Mouse (Mus musculus) c-Kit-positive CD71-positive TER-119-negative erythroid progenitor cells, embryonic 14.5 days (primary cell): ENCODE results near the gene Chrm4.

Source experiments
- DNase-seq: peaks from one replicate; pipeline ENCODE4 v3.0.0-alpha.2; 2013; ENCODE audit warnings: low read depth

Chrm4 gene

DNA sequence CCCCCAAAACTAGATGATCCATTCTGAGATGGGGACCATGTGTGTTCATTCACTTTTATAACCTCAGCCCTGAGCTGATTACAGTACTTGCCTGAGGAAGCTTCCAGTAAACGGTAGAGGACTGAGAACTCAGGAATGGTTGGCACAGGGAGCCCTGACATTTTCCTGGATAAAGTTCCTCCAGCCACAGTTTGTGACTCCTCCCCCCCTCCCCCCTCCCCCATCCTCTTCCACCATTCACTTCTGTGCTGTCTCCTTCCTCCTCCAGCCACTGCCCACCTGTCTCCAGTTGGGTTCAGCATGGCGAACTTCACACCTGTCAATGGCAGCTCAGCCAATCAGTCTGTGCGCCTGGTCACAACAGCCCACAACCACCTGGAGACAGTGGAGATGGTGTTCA lies at the start of gene Chrm4:
Gene Chrm4, plus strand, starts transcription at position 301 of the 400 bp plus-strand sequence.
- DNase-seq, result no peak

DNA sequence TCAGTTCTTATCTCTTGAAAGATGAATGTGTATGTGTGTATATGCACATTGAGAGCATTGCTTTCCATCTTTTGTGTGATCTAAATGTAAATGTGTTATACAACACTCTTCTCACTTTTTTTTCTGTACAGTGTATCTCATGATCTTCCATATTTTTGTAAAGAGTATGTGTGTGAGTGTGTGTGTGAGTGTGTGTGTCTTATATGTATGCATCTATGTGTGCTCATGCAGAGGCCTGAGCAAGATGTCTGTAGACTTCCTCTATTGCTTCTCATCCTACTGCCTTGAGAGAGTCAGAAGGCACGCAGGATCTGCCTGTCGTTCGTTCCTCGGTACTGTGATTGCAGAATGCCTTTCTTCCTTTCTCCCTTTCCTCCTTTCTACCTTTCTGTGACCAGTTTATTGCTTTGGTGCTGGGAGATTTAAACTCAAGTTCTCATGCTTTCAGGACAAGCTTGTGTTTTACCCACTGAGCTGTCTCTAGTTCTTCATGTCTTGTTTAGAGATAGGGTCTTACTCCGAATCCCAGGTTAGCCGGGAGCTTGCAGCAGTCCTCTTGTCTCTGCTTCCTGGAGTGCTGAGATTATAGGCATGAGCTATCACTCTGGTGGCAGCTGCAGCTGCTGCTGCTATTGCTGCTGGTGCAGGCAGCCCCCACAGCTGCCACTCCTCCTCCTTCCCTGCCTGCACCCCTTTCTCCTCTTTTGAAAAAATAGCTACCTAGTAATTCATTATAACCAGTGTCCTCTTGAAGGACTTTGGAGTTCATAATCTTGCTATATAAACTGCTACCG lies 48.5 kb upstream of the Chrm4 start:
- no peak for DNase-seq

DNA sequence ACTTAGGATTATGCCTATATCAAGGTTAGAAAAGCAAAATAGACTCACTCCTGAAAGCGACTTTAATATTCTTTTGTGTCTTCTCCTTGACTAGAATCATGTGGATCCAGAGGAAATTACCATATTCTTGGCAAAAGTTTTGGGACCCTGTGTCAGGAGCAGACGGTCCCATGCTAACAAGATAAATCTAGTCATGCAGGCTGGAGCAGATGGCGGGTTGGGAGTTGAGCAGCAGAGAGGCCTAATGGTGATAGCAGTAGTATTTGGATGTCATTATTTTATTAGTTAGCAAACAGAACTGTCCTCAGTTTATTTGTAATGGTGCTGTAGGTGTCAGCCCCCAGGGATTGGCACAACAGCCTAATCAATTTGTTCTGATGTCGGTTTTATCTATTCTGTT lies 43.1 kb upstream of the Chrm4 start:
- DNase-seq, result no peak

DNA sequence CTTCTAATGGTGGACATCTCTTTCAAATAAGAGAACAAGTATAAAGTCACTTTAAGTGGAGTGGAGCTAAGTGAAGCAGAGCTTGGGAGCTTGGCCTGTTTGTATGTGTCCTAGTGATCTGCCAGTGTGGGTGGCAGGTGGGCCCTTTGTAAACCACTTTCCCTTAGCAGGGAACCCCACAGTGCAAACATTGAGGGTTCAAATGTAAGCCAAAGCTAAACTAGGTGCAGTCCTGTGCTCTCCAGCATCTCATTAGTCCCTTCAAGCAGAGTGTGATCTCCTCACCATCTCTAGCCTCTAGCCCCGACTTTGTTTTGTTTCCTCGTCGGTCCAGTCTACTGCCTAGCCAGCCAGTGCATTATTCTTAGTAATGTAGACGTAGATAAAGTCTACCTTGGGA lies 42.4 kb upstream of the Chrm4 start:
- no peak for DNase-seq

DNA sequence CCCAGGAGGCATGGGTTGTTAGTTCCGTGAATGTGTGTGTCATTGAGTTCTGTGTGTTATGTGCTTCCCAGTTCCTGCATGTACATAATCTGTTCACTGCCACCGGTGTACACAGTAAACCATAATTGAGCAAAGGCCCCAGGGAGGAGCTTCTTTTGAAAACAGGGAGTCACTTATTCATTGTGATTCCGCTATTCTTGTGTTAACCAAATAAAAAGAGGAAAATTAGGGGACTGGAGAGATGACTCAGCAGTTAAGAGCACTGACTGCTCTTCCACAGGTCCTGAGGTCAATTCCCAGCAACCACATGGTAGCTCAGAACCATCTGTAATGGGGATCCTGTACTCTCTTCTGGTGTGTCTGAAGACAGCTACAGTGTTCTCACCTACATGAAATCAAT lies 32.3 kb upstream of the Chrm4 start:
- DNase-seq, result no peak

DNA sequence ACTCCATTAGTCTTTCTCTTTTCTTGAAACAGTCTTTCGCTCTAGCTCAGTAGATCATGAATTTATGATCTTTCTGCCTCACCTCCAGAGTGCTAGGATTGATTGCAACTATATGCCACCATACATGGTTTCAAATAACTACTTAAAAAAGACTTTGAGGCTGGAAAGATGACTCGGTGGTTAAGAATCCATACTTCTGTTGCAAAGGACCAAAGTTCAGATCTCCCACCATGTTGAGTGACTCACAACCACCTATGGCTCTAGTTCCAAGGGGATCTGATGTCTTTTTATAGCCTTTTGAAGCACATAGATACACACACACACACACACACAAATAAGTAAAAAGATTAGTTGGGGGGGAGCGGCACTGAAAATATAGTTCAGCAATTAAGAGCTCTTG lies 31.6 kb upstream of the Chrm4 start:
- no peak for DNase-seq

DNA sequence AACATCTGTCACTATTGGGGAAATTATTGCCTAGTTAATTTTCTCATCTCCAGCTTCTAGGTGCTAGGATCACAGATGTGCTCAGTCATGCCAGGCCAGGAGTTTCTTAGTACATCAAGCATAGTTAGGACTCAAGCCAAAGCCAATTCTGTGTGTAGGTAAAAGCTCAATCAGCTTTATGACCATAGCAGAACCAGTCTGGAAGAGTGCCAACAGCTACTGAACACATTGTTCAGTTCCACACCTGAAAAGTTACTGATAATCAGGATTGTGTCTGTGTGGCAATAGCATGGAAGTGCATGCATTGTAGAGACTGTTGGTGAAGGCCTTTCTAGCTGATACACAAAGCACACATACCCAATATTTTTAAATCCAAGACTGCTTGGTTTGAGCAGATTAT lies 29.1 kb upstream of the Chrm4 start:
- DNase-seq, result no peak

DNA sequence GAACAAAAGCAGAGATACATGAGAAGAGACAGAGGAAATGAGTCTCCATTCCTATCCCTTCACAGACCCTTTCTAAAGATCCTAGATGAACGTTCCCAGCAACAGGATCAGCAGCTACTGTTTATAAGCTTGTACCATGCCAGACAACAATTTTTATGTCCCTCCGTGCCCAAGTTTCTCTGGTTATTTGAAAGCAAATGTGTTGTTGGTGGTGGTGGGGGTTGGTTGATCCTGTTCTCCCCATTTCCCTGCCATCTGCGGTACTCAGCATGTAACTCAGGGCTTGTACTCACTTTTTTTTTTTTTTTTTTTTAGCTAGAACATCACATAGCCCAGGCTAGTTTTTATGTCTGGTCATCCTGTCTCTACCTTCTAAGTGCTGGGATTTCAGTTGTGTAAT lies 27.9 kb upstream of the Chrm4 start:
- DNase-seq, result no peak

DNA sequence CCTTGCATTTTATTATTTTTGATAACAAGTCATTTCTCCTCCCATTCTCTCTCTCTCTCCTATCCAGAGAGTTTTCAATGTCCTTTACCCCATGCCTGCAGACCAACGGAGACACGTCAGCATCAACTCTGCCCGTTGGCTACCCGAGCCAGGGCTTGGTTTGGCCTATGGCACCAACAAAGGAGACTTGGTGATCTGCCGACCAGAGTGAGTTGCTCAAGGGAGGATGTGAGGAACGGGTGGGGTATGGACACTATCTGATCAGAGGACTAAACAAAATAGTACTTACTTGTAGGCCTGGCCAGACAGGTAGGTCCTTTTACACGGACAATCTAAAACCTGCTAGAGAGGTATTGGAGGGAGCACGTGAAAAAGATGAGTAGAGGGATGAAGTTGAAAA lies 26.6 kb upstream of the Chrm4 start:
- no peak for DNase-seq

DNA sequence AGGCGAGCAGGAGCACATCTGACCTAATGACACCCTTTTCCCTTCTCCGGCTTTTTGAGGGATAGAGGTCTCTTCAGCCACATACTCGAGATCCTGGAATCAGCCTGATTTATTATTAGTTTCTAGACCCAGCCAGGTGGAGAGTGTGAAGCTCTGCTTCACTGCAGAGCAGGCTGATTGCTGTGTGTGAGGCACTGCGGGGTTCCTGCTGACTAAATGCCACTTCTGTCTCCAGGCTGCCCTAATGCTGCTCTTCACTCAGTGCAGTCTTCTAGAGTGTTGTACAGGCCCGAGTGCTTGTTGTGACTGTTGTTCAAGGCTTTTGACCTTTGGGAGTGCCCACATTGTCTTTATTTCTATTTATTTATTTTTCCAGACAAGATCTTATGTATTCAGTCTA lies 24.7 kb upstream of the Chrm4 start:
- DNase-seq, result no peak

DNA sequence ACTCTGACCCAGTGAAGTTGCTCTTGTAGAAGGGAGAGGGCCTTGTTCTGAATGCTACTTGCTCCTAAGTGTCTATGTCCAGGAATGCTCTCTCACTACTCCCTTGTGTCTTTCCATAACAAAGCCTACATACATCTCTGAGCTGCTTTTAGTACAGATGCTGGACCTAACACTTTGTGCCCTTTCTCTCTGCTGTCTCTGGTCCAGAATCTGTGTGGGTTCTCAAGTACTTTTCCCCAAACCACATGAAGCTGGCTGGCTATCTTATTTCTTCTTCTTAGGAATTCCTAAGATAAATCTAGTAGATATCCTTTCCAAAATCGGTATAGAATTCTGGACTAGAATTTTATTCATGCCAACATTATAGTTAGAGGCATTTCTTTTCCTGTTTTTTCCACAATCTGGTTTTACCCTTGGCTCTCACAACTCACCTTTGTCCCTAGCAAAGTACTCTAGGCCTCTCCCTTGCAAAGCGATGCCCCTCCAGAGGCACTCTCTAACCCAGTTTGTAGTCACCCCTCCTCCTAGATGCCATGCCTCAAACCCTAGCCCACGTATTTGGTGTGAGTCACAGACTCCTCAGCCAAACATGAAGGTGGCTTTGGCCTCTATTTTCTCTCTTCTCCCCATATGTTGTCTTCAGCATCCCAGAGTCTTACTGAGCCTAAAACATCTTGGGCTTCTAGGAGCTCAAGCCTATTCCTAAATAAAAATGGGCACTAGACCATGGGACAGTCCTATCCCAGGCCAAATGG lies 23.7 kb upstream of the Chrm4 start:
- no peak for DNase-seq

DNA sequence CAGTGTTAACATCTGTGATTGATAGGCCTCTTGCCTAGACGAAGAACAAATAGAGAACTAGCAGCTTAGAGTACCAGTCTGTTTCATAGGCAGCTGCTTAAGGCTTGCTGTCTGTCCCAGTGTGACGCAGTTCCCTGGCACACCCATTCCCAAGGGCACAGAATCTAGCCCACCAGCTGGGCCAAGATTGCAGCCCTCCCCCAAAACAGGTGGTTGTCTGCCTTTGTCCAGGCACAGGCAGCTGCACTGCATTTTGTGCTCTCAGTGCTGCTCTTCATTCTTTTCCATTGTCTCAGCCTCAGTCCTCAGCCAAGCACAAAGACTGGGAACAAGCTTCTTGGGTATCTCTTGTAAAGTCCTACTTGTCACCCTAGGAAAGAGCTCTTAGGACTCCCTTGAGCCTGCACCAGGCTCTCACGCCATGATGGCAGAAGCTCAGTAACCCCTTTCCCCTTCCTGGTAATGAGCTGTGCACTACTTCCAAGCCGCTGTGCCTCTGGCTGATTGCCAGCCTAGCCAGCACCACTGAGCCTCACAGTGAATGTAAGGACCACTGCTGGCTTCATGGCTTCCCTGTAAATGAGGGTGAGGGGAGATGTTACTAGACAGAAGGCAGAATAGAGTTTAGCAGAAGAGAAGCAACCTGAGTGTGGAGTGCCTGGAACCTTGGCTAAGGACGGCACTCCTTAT lies 22.3 kb upstream of the Chrm4 start:
- no peak for DNase-seq

DNA sequence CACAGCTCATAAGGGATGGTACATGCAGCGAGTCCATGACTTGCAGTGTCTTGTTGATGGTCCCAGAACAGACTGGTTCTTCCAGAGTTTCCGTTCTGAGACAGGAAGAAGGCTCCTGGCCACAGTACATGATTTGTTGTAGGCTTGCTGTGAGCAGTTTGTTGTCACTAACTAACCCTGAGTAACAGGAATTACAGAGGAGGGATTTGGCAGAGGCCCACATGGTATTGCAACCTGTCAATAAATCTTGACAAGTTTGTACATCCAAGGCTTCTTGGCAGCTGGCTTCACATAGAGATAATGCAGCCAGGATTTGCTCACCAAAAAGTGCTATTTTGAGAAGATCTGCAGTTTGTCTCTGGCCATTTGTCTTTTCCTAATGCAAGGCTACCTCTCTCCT lies 20.9 kb upstream of the Chrm4 start:
- no peak for DNase-seq

DNA sequence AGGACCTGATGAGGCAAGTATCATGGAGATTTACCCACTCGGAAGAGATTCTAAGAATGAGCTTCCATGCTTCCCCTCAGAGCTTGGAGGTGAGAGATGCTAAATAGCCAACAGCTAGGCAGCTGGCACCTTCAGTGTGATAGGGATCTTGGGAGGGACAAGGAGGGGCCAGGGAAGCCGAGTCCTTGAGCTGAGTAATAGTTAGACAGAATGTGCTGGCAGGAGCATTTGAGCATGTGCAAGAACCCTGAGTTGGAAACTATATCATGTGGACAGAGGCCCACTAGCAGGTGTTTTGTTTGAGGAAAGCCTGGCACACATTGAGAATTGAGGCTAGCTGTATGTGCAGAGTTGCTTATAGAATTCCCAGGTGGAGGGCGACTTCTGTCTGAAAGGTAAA lies 14.4 kb upstream of the Chrm4 start:
- DNase-seq, result no peak

DNA sequence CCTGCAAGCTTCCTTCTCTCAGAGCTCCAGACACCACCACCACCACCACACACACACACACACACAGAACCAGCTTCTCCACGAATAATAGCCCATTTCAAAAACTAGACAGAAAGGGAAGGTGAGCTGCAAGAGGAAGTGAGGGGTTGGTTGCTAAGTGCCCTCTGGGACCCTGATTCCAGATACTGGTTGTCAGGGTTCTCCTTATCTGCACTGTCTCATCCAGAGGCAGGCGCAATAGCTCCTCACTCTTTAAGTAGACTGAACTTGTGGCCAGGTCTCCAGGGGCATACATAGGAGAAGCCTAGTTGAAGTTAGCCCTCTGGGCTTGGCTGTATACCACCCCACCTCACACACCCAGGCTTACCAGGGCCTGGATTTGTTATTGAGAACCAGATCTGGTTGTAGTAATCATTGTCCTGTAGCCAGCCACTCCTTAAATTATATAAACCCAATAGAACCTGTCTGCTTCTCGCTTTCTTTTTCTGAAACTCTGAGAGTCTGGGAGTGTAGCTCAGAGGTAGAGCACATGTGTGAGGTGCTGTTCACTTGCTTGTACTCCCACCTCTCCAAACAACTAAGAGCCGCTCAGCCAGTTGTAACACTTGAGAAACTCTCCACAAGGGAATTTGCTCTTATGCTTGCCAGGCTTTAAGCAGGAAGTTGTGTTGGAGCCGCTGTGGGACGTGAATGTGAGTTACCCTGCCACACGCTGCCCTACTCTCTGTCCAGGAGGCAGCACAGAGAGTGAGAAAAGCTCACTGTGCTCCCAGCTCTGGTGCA lies 13.5 kb upstream of the Chrm4 start:
- no peak for DNase-seq

DNA sequence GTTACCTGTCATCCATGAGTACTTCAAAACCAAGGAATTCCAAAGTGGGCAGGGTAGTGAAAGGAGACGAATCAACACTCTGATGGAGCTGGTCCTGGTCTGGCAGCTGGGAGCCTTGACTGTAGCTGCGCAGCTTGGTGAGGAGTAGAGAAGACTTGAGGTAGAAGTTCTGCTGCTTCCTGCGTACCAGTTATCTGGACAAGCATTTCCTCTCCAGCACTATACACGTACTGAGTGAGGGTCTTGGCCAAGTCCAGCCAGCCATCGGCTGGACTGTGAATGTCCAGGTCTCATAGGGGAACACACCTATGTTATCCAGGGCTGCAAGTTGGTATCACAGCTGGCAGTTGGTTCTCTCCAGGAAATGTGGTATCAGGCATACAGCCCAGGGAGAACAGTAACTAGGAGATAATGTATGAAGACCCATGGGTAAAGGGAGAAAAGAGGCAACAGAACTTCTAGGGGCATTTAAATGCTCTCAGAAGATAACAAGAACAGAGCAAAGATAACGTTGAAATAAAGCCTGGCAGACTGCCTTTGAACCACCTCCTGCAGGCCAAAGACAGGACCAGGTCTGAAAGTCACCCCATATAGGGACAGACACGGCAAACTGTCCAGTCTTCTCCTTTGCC lies 10.6 kb upstream of the Chrm4 start:
- DNase-seq, result no peak

DNA sequence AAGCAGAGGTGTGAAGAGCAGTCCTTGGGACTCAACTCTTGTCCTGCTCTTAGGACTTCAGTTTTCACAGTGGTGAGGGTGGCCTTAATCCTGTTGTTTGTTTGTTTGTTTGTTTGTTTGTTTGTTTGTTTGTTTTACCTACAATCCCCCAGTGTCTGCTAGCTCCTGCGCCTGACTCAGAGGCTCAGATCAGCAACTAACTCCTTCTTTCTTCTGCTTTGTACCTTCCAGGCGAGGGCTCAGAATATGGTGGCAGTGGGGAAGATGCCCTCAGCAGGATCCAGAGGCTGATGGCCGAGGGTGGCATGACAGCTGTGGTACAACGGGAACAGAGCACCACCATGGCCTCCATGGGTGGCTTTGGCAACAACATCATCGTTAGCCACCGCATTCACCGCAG lies 10.0 kb upstream of the Chrm4 start:
- DNase-seq, result no peak

DNA sequence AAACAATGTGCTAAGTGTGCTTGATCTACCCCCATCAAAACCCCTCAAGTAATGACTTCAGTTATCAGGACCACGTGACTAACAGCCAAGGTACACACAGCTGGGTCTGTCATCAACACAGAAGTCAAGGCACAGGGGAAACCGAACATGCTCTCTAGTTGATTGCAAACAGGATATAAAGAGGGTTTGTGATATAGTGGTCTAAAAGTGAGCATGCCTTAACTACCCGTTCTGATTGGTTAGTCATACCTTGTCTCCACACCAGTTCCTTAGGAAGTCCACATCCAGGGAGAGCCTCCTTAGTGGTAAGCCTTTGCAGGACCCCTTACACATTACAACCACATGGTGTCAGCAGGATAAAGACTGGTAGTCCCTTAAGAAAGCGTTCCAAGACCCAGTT lies 6.9 kb upstream of the Chrm4 start:
- DNase-seq, result no peak

DNA sequence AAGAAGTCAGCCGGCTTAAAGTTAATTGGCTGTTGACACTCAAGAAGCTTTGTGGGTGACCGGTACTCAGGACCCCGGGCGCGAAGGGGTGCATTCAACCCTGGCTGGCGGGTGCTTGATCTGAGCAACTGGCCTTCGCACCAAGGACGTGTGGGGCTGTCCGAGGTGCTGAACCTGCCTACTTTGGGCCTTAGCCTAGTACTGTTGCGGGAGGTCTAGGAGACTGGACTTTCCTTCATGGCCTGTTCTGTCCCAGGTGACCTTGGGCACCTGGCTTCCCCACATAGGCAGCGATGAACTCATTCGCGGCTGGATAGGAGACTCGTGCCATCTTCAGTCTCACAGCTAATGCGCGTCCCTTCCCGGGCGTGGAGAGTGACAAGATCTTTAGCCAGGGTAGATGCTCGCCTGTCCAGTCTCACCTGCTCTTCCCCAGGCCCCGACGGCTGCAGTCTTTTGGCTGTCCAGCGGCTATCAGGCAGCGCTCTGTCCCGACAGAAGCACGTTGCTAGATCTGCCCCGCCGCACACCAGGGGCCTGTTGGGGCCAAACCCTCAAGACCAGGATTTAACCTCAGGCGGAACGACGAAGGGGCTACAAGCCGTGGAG lies 5.8 kb upstream of the Chrm4 start:
- DNase-seq, result peak; percentile 80

DNA sequence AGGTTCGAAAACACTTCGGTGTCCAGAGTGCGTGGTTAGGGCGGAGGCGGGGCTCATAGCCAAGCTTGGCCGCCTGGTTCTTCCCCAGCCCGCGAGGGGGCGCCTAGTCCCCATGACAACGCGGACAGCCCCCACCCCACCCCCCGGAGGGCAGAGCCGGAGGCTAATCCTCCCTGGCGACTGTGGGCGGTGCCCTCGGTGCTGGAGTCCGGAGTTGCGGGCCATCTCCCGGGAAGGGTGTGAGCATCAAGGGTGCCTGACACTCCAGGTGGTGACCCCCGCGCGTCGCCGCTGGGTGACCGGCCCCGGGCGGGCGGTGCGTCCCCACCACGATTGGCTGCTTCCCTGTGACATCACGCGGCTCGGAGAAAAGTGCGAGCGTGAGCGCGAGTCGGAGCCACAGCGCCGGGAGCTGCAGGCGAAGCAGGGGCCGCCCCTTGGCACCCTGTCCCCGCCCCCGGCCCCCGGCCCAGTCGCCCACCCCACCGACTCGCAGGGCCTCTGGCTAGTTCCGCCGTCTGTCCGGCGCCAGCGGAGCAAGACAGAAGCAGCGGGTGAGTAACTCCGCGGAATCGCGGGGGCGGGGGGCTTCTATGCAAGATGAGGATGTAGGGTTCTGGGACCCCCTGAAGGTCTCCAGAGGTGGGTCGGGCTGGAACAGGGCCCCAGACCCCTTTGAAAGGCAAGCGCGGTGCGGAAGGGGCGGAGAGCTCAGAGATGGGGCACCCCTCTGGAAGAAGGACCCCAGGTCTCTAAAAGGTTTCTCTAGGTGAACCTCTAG lies 5.1 kb upstream of the Chrm4 start:
- DNase-seq, result no peak
